Mouse (Mus musculus) limb, embryonic 14.5 days (tissue): Measurements from ENCODE around the gene Macrod2. TPM values are rescaled to one million over a fixed set of nuclear protein-coding genes. Genes with fewer than 3 reads are reported as not detected.

Source experiments
- ATAC-seq: fragments of 200-750 bp; cut with Nextera tagmentation; 2 replicates; pipeline ENCODE4 v1.8.0; 2017; ENCODE audit warnings: low read depth, moderate number of reproducible peaks, moderate TSS enrichment; ENCODE audit not compliant: low FRiP score
- DNase-seq: peaks from one replicate; pipeline ENCODE4 v3.0.0-alpha.2; 2015; ENCODE audit warnings: low spot score
- H3K27ac ChIP-seq: fragments of 300-500 bp; sonication (generic); replicated peaks from 2 replicates; pipeline ENCODE4 v1.5.1; 2014; ENCODE audit warnings: low read depth, mild to moderate bottlenecking, low read length, moderate library complexity, mixed read lengths
- H3K27me3 ChIP-seq: fragments of 300-500 bp; sonication (generic); 2 replicates; pipeline ENCODE4 v1.6.1; 2014; ENCODE audit warnings: low read length, mixed read lengths; ENCODE audit not compliant: control insufficient read depth, insufficient read depth
- H3K36me3 ChIP-seq: fragments of 300-500 bp; sonication (generic); 2 replicates; pipeline ENCODE4 v1.6.1; 2014; ENCODE audit warnings: mild to moderate bottlenecking, low read length, moderate library complexity, mixed read lengths; ENCODE audit not compliant: control insufficient read depth, insufficient read depth
- H3K4me1 ChIP-seq: fragments of 300-500 bp; sonication (generic); 2 replicates; pipeline ENCODE4 v1.6.1; 2014; ENCODE audit warnings: antibody characterized with exemption, low read length, mixed read lengths; ENCODE audit not compliant: control insufficient read depth, insufficient read depth
- H3K4me2 ChIP-seq: fragments of 300-500 bp; sonication (generic); replicated peaks from 2 replicates; pipeline ENCODE4 v1.6.1; 2014; ENCODE audit warnings: low read depth, mild to moderate bottlenecking, low read length, moderate library complexity; ENCODE audit not compliant: severe bottlenecking
- H3K4me3 ChIP-seq: fragments of 300-500 bp; sonication (generic); replicated peaks from 2 replicates; pipeline ENCODE4 v1.5.1; 2014; ENCODE audit warnings: low read length
- H3K9ac ChIP-seq: fragments of 300-500 bp; sonication (generic); 2 replicates; pipeline ENCODE4 v1.6.1; 2014; ENCODE audit warnings: mild to moderate bottlenecking, low read depth, low read length, moderate library complexity; ENCODE audit not compliant: severe bottlenecking
- H3K9me3 ChIP-seq: fragments of 300-500 bp; sonication (generic); 2 replicates; pipeline ENCODE4 v1.6.1; 2016; ENCODE audit warnings: low read length; ENCODE audit not compliant: control insufficient read depth
- POLR2A ChIP-seq: fragments of 200-500 bp; IDR thresholded peaks from 2 replicates; pipeline ENCODE4 v1.8.0; 2012; ENCODE audit warnings: inconsistent platforms, mild to moderate bottlenecking, moderate library complexity, borderline replicate concordance; ENCODE audit not compliant: insufficient read depth, insufficient read length; ENCODE audit errors: extremely low read depth
- WGBS: fragments of 180-500 bp; shearing (Covaris S2); extraction: QIAGEN DNeasy Blood & Tissue Kit; methylation state at CpG from one replicate; pipeline ENCODE4 v1.1.7; 2014; 5-methylcytosine and 5-hydroxymethylcytosine counted together
- polyA plus RNA-seq, 2 experiments: library from polyadenylated mRNA; depleted of rRNA in 1 of 2; stranded (reverse) in 1 of 2; unstranded in 1 of 2; fragments of >200 nt; fragmentation: Nextera tagmentation in 1 of 2; extraction: Ambion mirVana in 1 of 2; gene quantifications; 2 replicates each; pipeline versions ENCODE4 v1.2.1 to v1.2.3; 2012 to 2014

Macrod2 gene
- polyA plus RNA-seq, 2 experiments, result 8.5 to 24.5 TPM

DNA sequence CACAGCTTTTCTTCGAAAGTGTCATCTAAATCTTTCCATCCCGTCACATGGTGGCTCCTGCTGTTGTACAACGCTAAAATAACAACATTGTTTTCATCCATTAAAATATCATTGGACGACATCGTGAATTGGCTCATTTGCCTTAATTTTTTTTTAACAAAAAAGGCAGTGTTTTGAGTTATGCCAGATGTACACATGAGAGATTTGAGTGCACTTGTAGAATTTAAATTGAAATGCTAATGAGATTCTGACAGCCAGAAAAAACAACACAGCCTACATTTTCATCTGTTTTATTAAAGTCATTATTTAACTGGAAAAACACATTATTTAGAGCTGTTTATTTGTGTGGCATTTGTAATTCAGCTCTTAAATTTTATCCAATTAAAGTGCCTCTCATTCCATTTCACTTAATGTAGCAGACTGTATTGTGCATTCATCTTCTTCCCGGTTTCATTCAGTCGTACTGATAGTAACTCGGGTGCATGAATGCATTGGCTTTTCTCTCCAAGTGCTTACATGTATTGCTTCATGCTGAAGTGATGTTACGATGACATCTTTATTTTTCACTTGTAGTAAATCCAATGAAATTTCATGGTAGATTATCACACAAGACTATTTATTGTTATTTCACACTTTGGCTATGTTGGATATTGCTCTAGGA, 137.9 kb downstream of the Macrod2 start:
- Histone ChIP-seq H3K4me1 (no peaks in the 10 kb centered on the region), H3K36me3 (no peaks in the 10 kb centered on the region), H3K4me2 (no peak overlapping the region), H3K4me3 (no peak overlapping the region), H3K9me3 (no peaks in the 10 kb centered on the region), H3K9ac (no peak overlapping the region), H3K27me3 (no peaks in the 10 kb centered on the region), H3K27ac (no peak overlapping the region)
- WGBS, result 70% methylated on average over 9 of the region's 9 CpGs
- DNase-seq, result no peak
- no peak for TF ChIP-seq POLR2A
- ATAC-seq, result no peak

DNA sequence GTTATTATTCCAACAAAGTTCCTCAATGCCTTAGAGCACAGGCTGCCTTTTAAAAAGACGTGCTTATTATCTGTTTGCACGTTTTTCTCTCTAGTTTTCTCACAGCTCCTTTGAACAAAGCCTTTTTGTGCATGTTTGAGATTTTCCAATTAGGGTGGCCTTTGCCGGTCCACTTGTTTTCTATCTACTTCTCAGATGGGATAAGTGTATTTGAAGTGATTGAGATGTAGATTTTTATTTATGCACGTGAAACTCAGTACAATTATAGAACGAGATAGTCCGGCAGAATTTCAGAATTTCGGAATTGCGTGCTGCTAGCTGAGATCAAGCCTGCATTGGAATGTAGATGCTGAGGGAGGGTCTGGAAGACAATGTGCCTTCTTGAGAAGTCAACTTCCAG, 138.5 kb downstream of the Macrod2 start:
- no peaks in the 10 kb centered on the region for H3K27me3 ChIP-seq
- H3K27ac ChIP-seq, result no peak overlapping the region
- no peaks in the 10 kb centered on the region for H3K36me3 ChIP-seq
- TF ChIP-seq POLR2A, result no peak
- no peak overlapping the region for H3K4me3 ChIP-seq
- H3K4me1 ChIP-seq, result no peaks in the 10 kb centered on the region
- no peaks in the 10 kb centered on the region for H3K9me3 ChIP-seq
- ATAC-seq (no peak), DNase-seq (no peak)
- H3K4me2 ChIP-seq, result no peak overlapping the region
- H3K9ac ChIP-seq, result no peak overlapping the region
- WGBS, result 81% methylated on average over 8 of the region's 8 CpGs

DNA sequence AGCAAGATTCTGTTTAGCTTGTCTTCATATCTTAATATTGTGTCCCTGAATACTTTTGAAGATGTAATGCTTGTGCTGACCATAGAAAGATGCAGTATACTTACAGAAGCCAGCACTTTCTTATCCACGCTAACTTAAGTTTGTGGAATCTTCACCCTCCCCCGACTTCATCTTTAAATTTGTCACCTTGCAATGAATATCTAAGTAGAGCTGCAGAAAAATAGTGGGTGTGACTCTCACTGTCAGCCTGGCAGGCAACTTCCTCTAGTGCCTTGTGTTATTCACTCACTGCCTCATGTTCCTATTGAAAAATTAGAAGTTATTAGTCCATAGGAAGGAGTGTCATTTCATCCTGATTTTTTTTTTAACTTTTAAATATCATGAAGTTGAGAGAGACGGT, 139.5 kb downstream of the Macrod2 start:
- H3K27ac ChIP-seq, result no peak overlapping the region
- no peaks in the 10 kb centered on the region for H3K36me3 ChIP-seq
- ATAC-seq (no peak), DNase-seq (no peak)
- H3K4me3 ChIP-seq, result no peak overlapping the region
- WGBS, result 85% methylated on average over 3 of the region's 3 CpGs
- H3K9me3 ChIP-seq, result no peaks in the 10 kb centered on the region
- no peaks in the 10 kb centered on the region for H3K27me3 ChIP-seq
- H3K9ac ChIP-seq, result no peak overlapping the region
- no peaks in the 10 kb centered on the region for H3K4me1 ChIP-seq
- no peak overlapping the region for H3K4me2 ChIP-seq
- no peak for TF ChIP-seq POLR2A

DNA sequence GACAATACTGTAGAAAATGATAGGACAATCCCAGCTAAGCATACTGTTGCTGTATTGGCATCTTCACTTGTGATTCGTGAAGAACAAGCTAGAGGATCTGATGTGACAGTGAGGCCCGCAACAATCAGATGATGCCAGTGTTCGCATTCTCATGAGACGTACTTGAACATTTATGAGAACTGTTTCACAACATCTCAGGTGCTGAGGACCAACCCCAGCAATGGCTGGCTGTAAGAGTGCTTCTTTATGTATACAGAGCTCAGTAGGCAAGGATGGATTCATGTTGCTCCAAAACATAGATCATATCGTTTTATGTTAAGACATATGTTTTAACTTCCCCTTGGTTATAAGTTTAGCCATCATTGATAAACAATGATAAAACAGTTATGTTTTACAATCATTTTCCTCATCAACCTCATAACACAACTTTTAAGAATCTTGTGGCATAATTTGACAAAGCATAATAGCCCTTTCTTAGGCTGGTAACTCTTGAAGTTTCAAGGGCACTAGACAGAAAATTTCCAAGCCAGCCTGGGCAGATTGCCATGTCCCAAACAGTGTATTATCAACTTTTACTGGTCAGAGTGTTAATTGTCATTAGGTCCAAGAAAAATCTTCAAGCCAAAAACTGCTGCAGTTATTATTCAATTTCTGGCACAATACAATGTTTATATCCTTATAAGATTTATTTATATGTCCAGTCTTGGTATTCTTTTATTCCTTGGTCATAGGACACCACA, 140.9 kb downstream of the Macrod2 start:
- Histone ChIP-seq H3K9me3 (no peaks in the 10 kb centered on the region), H3K4me2 (no peak overlapping the region), H3K4me1 (no peaks in the 10 kb centered on the region), H3K27ac (no peak overlapping the region), H3K9ac (no peak overlapping the region), H3K4me3 (no peak overlapping the region), H3K27me3 (no peaks in the 10 kb centered on the region), H3K36me3 (no peaks in the 10 kb centered on the region)
- ATAC-seq, result no peak
- whole genome bisulfite sequencing, result 91% methylated on average over 5 of the region's 5 CpGs
- no peak for TF ChIP-seq POLR2A
- no peak for DNase-seq

DNA sequence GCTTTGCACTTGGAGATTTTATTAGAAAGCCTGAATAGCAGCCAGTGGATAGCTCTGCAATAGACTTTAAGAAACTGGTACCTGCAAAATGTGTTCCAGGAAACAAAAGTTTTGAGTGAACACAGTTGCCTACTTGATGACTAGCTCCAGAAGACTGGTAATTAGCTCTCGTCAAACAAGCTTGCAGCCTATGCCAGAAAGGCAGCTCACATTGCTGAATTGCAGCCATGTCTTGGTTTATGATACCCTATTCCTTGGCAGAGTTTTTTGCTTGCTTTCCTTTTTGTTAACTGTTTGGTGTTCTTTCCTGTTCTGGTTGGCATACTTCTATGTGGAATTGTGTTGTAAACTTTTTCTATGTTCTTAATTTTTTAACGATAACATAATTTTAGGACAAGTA, 154.2 kb downstream of the Macrod2 start:
- H3K36me3 ChIP-seq, result no peaks in the 10 kb centered on the region
- no peaks in the 10 kb centered on the region for H3K27me3 ChIP-seq
- WGBS, result 44% methylated on average over 2 of the region's 2 CpGs
- H3K27ac ChIP-seq, result no peak overlapping the region
- H3K4me3 ChIP-seq, result no peak overlapping the region
- no peak overlapping the region for H3K4me2 ChIP-seq
- no peaks in the 10 kb centered on the region for H3K4me1 ChIP-seq
- TF ChIP-seq POLR2A, result no peak
- no peaks in the 10 kb centered on the region for H3K9me3 ChIP-seq
- ATAC-seq, result no peak
- no peak for DNase-seq
- H3K9ac ChIP-seq, result no peak overlapping the region
